Mouse (Mus musculus) cerebellum, adult 9-10 months (tissue): ENCODE data around the gene March6.

Source experiments
- DNase-seq: peaks from one replicate; pipeline ENCODE4 v3.0.0; 2022

March6 gene

GRCm38 (mm10) chr15:31530659-31531445, at the start of gene March6:
Gene March6 (minus strand): TSS chr15:31531053.
- peak; percentile 93 for DNase-seq

- DNase-seq = no peak
Observed at GRCm38 (mm10) chr15:31576076-31576475, 45.2 kb upstream of the March6 start.

GRCm38 (mm10) chr15:31573692-31574091, 42.8 kb upstream of the March6 start:
- DNase-seq = no peak

- no peak for DNase-seq
Observed at GRCm38 (mm10) chr15:31573287-31573686, 42.4 kb upstream of the March6 start.

- DNase-seq = no peak
Observed at GRCm38 (mm10) chr15:31571906-31572722, 41.3 kb upstream of the March6 start.

GRCm38 (mm10) chr15:31570959-31571358, 40.1 kb upstream of the March6 start:
- no peak for DNase-seq

GRCm38 (mm10) chr15:31569325-31570022, 38.6 kb upstream of the March6 start:
- no peak for DNase-seq

- DNase-seq = no peak
Observed at GRCm38 (mm10) chr15:31568581-31568996, 37.7 kb upstream of the March6 start.

GRCm38 (mm10) chr15:31567431-31567830, 36.6 kb upstream of the March6 start:
- DNase-seq = no peak

- DNase-seq = no peak
Observed at GRCm38 (mm10) chr15:31565786-31566185, 34.9 kb upstream of the March6 start.

GRCm38 (mm10) chr15:31565184-31565583, 34.3 kb upstream of the March6 start, which contains the start of gene Cmbl:
Gene Cmbl (plus strand): TSS chr15:31565389.
- no peak for DNase-seq

GRCm38 (mm10) chr15:31563577-31564546, 33.0 kb upstream of the March6 start:
- no peak for DNase-seq

GRCm38 (mm10) chr15:31562847-31563246, 32.0 kb upstream of the March6 start:
- DNase-seq = no peak

- no peak for DNase-seq
Observed at GRCm38 (mm10) chr15:31561976-31562375, 31.1 kb upstream of the March6 start.

- DNase-seq = no peak
Observed at GRCm38 (mm10) chr15:31561390-31561789, 30.5 kb upstream of the March6 start.

GRCm38 (mm10) chr15:31554855-31555254, 24.0 kb upstream of the March6 start:
- no peak for DNase-seq

- DNase-seq = no peak
Observed at GRCm38 (mm10) chr15:31550381-31550780, 19.5 kb upstream of the March6 start.

GRCm38 (mm10) chr15:31547421-31547820, 16.6 kb upstream of the March6 start:
- no peak for DNase-seq

- no peak for DNase-seq
Observed at GRCm38 (mm10) chr15:31546291-31546690, 15.4 kb upstream of the March6 start.

GRCm38 (mm10) chr15:31545058-31545457, 14.2 kb upstream of the March6 start:
- DNase-seq = no peak

GRCm38 (mm10) chr15:31543246-31543645, 12.4 kb upstream of the March6 start:
- no peak for DNase-seq
